Mouse (Mus musculus): ENCODE measurements around the gene Ttc33. TPM values are rescaled to one million over a fixed set of nuclear protein-coding genes. Genes with fewer than 3 reads are reported as not detected.

Ttc33 gene
- total and polyA plus RNA-seq, 3 experiments = 14.8 to 63.5 (median 47.8) TPM

- TF ChIP-seq POLR2AphosphoS5 (IDR thresholded peaks at IDR 0.05; ENCODE audit: insufficient replicate concordance, low read depth, low read length) (no peak), GATA2 (IDR thresholded peaks at IDR 0.05; ENCODE audit: borderline replicate concordance, low read depth, low read length) (no peak), TAL1 (conservative IDR thresholded peaks at IDR 0.05; ENCODE audit: low read depth, low read length) (no peak), GATA1 (IDR thresholded peaks at IDR 0.05; ENCODE audit: borderline replicate concordance, low read length) (no peak)
These were observed 12.0 kb upstream of the Ttc33 start for GRCm38 (mm10) chr15:5173217-5173820.

GRCm38 (mm10) chr15:5184668-5185330, 526 bp upstream of the Ttc33 start:
- Histone ChIP-seq H3K36me3 (replicated peaks) (peaks cover 44% of the 10 kb centered on the region), H3K4me3 (ENCODE audit: low read depth, low read length) (peak overlapping the region; percentile 96), H3K9me3 (replicated peaks) (no peaks in the 10 kb centered on the region), H3K4me1 (ENCODE audit: insufficient read depth, low read depth, low read length) (peaks cover 49% of the 10 kb centered on the region), H3K27me3 (ENCODE audit: insufficient read depth, low read length) (no peaks in the 10 kb centered on the region)
- no peak for TF ChIP-seq CTCF (IDR thresholded peaks at IDR 0.05; ENCODE audit: low read depth, low read length)
- TF ChIP-seq GATA1 (IDR thresholded peaks at IDR 0.05; ENCODE audit: borderline replicate concordance, low read length) = no peak
- no peak for TF ChIP-seq TAL1 (conservative IDR thresholded peaks at IDR 0.05; ENCODE audit: low read depth, low read length)
- no peak for TF ChIP-seq GATA2 (IDR thresholded peaks at IDR 0.05; ENCODE audit: borderline replicate concordance, low read depth, low read length)
- no peak for TF ChIP-seq POLR2AphosphoS5 (IDR thresholded peaks at IDR 0.05; ENCODE audit: insufficient replicate concordance, low read depth, low read length)
- DNase-seq (ENCODE audit: low spot score) = peak; percentile 31
- no peak for ATAC-seq (ENCODE audit: extremely low read depth, insufficient number of reproducible peaks, low FRiP score, poor library complexity, severe bottlenecking)

More at GRCm38 (mm10) chr15:5173217-5173820, 12.0 kb upstream of the Ttc33 start:
- no peak for DNase-seq (ENCODE audit: low spot score)
- Histone ChIP-seq H3K4me3 (ENCODE audit: low read depth, low read length) (no peak overlapping the region), H3K9me3 (replicated peaks) (no peaks in the 10 kb centered on the region), H3K4me1 (ENCODE audit: insufficient read depth, low read depth, low read length) (peaks cover 7% of the 10 kb centered on the region; the same call in 1 of the 2 replicates), H3K27me3 (ENCODE audit: insufficient read depth, low read length) (no peaks in the 10 kb centered on the region), H3K36me3 (replicated peaks) (peaks cover 92% of the 10 kb centered on the region)
- no peak for ATAC-seq (ENCODE audit: extremely low read depth, insufficient number of reproducible peaks, low FRiP score, poor library complexity, severe bottlenecking)

GRCm38 (mm10) chr15:5186293-5186675, 959 bp downstream of the Ttc33 start:
- H3K36me3 ChIP-seq (replicated peaks) = peaks cover 49% of the 10 kb centered on the region
- no peaks in the 10 kb centered on the region for H3K9me3 ChIP-seq (replicated peaks)
- peaks cover 51% of the 10 kb centered on the region for H3K4me1 ChIP-seq (ENCODE audit: insufficient read depth, low read depth, low read length)
- TF ChIP-seq TAL1 (conservative IDR thresholded peaks at IDR 0.05; ENCODE audit: low read depth, low read length) (no peak), GATA2 (IDR thresholded peaks at IDR 0.05; ENCODE audit: borderline replicate concordance, low read depth, low read length) (no peak), CTCF (IDR thresholded peaks at IDR 0.05; ENCODE audit: low read depth, low read length) (no peak), GATA1 (IDR thresholded peaks at IDR 0.05; ENCODE audit: borderline replicate concordance, low read length) (no peak), POLR2AphosphoS5 (IDR thresholded peaks at IDR 0.05; ENCODE audit: insufficient replicate concordance, low read depth, low read length) (no peak)
- H3K4me3 ChIP-seq (ENCODE audit: low read depth, low read length) = peak overlapping the region; percentile 96
- H3K27me3 ChIP-seq (ENCODE audit: insufficient read depth, low read length) = no peaks in the 10 kb centered on the region
- no peak for DNase-seq (ENCODE audit: low spot score)
- no peak for ATAC-seq (ENCODE audit: extremely low read depth, insufficient number of reproducible peaks, low FRiP score, poor library complexity, severe bottlenecking)

- no peaks in the 10 kb centered on the region for H3K9me3 ChIP-seq (replicated peaks)
- H3K4me1 ChIP-seq (ENCODE audit: insufficient read depth, low read depth, low read length) = peaks cover 53% of the 10 kb centered on the region
- H3K27me3 ChIP-seq (ENCODE audit: insufficient read depth, low read length) = no peaks in the 10 kb centered on the region
- TF ChIP-seq POLR2AphosphoS5 (IDR thresholded peaks at IDR 0.05; ENCODE audit: insufficient replicate concordance, low read depth, low read length) (no peak), GATA1 (IDR thresholded peaks at IDR 0.05; ENCODE audit: borderline replicate concordance, low read length) (no peak), TAL1 (conservative IDR thresholded peaks at IDR 0.05; ENCODE audit: low read depth, low read length) (no peak), CTCF (IDR thresholded peaks at IDR 0.05; ENCODE audit: low read depth, low read length) (no peak)
- H3K36me3 ChIP-seq (replicated peaks) = peaks cover 50% of the 10 kb centered on the region
- no peak overlapping the region; the same call in 1 of the 2 replicates for H3K4me3 ChIP-seq (ENCODE audit: low read depth, low read length)
- ATAC-seq (ENCODE audit: extremely low read depth, insufficient number of reproducible peaks, low FRiP score, poor library complexity, severe bottlenecking) = no peak
- no peak for DNase-seq (ENCODE audit: low spot score)
These were observed 1.8 kb downstream of the Ttc33 start for GRCm38 (mm10) chr15:5187116-5187515.

- Histone ChIP-seq H3K36me3 (replicated peaks) (peaks cover 50% of the 10 kb centered on the region), H3K4me1 (ENCODE audit: insufficient read depth, low read depth, low read length) (peaks cover 57% of the 10 kb centered on the region), H3K4me3 (ENCODE audit: low read depth, low read length) (no peak overlapping the region; the same call in 1 of the 2 replicates), H3K9me3 (replicated peaks) (no peaks in the 10 kb centered on the region), H3K27me3 (ENCODE audit: insufficient read depth, low read length) (no peaks in the 10 kb centered on the region)
- no peak for TF ChIP-seq CTCF (IDR thresholded peaks at IDR 0.05; ENCODE audit: low read depth, low read length)
- no peak for TF ChIP-seq TAL1 (conservative IDR thresholded peaks at IDR 0.05; ENCODE audit: low read depth, low read length)
- no peak for TF ChIP-seq POLR2AphosphoS5 (IDR thresholded peaks at IDR 0.05; ENCODE audit: insufficient replicate concordance, low read depth, low read length)
- TF ChIP-seq GATA2 (IDR thresholded peaks at IDR 0.05; ENCODE audit: borderline replicate concordance, low read depth, low read length) = no peak
- no peak for TF ChIP-seq GATA1 (IDR thresholded peaks at IDR 0.05; ENCODE audit: borderline replicate concordance, low read length)
- peak; percentile 51 for DNase-seq (ENCODE audit: low spot score)
- peak; percentile 85 for ATAC-seq (ENCODE audit: extremely low read depth, insufficient number of reproducible peaks, low FRiP score, poor library complexity, severe bottlenecking)
These were observed 2.7 kb downstream of the Ttc33 start for GRCm38 (mm10) chr15:5188029-5188428.

GRCm38 (mm10) chr15:5189504-5190093, 4.3 kb downstream of the Ttc33 start:
- ATAC-seq (ENCODE audit: extremely low read depth, insufficient number of reproducible peaks, low FRiP score, poor library complexity, severe bottlenecking) = no peak
- no peak for DNase-seq (ENCODE audit: low spot score)
- Histone ChIP-seq H3K4me1 (ENCODE audit: insufficient read depth, low read depth, low read length) (peaks cover 56% of the 10 kb centered on the region), H3K27me3 (ENCODE audit: insufficient read depth, low read length) (no peaks in the 10 kb centered on the region), H3K9me3 (replicated peaks) (no peaks in the 10 kb centered on the region), H3K4me3 (ENCODE audit: low read depth, low read length) (no peak overlapping the region), H3K36me3 (replicated peaks) (peaks cover 50% of the 10 kb centered on the region)
- TF ChIP-seq GATA2 (IDR thresholded peaks at IDR 0.05; ENCODE audit: borderline replicate concordance, low read depth, low read length) (no peak), POLR2AphosphoS5 (IDR thresholded peaks at IDR 0.05; ENCODE audit: insufficient replicate concordance, low read depth, low read length) (no peak), GATA1 (IDR thresholded peaks at IDR 0.05; ENCODE audit: borderline replicate concordance, low read length) (no peak), TAL1 (conservative IDR thresholded peaks at IDR 0.05; ENCODE audit: low read depth, low read length) (no peak), CTCF (IDR thresholded peaks at IDR 0.05; ENCODE audit: low read depth, low read length) (no peak)
